Mouse (Mus musculus) heart, postnatal 0 days (tissue): ENCODE data around the gene Smyd3.

ENCODE experiments used
- CTCF ChIP-seq: IDR thresholded peaks from 2 replicates; pipeline ENCODE4 v1.5.1; 2016; ENCODE audit warnings: antibody characterized with exemption, control low read depth, low read depth
- EP300 ChIP-seq: IDR thresholded peaks from 2 replicates; pipeline ENCODE4 v1.6.1; 2016; ENCODE audit warnings: antibody characterized with exemption, low read depth

DNA sequence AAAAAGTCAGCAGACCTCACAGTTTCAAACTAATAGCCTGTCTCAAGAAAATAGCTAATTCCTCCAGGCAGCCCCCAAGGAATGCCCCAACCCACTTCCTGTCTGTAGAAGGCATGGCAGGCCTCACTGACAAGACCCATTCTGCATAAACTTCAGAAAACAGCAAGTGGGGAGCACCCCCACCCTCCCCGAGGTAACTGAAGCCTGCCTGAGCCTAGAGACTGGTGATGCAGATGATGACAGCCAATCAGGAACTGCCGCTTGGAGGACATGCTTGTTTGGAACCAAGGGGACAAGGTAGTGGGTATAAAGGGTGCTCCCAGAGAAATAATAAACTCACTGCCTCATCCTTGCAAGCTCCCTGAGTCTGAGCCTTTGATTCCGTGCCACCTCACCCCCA is 288.3 kb downstream of the Smyd3 start:
- TF ChIP-seq EP300, result no peak
- TF ChIP-seq CTCF, result no peak
